Mouse (Mus musculus): Measurements from ENCODE around the gene Dnah10.
"Not testable (repeated sequence)": the region's sequence is repeated elsewhere in the genome, so short reads cannot be mapped to it uniquely, and the experiment has no call there.

The Dnah10 gene

GRCm38 (mm10) chr5:124724997-124725396, at the start of gene Dnah10:
TSS of gene Dnah10 (plus strand) at chr5:124725085.
- DNase-seq: peak; percentile 42

- no peak for DNase-seq
Observed at GRCm38 (mm10) chr5:124713741-124714140, 11.1 kb upstream of the Dnah10 start.

GRCm38 (mm10) chr5:124715135-124715534, 9.8 kb upstream of the Dnah10 start:
- DNase-seq: no peak

- DNase-seq: no peak
Observed at GRCm38 (mm10) chr5:124717969-124718368, 6.9 kb upstream of the Dnah10 start.

- DNase-seq: no peak
Observed at GRCm38 (mm10) chr5:124718396-124718795, 6.5 kb upstream of the Dnah10 start.

- no peak for DNase-seq
Observed at GRCm38 (mm10) chr5:124723125-124723524, 1.8 kb upstream of the Dnah10 start.

GRCm38 (mm10) chr5:124729662-124730206, 4.8 kb downstream of the Dnah10 start:
- DNase-seq: no peak

GRCm38 (mm10) chr5:124733961-124734360, 9.1 kb downstream of the Dnah10 start:
- no peak for DNase-seq

- no peak for DNase-seq
Observed at GRCm38 (mm10) chr5:124741898-124742599, 17.2 kb downstream of the Dnah10 start.

GRCm38 (mm10) chr5:124743841-124744240, 19.0 kb downstream of the Dnah10 start:
- DNase-seq: no peak

GRCm38 (mm10) chr5:124746220-124746619, 21.3 kb downstream of the Dnah10 start:
- no peak for DNase-seq

GRCm38 (mm10) chr5:124748296-124748695, 23.4 kb downstream of the Dnah10 start:
- no peak for DNase-seq

- no peak for DNase-seq
Observed at GRCm38 (mm10) chr5:124751656-124752055, 26.8 kb downstream of the Dnah10 start.

- no peak for DNase-seq
Observed at GRCm38 (mm10) chr5:124761011-124761410, 36.1 kb downstream of the Dnah10 start.

- DNase-seq: no peak
Observed at GRCm38 (mm10) chr5:124761787-124762186, 36.9 kb downstream of the Dnah10 start.

- no peak for DNase-seq
Observed at GRCm38 (mm10) chr5:124774552-124774951, 49.7 kb downstream of the Dnah10 start.

- not testable (repeated sequence) for DNase-seq
Observed at GRCm38 (mm10) chr5:124776289-124776688, 51.4 kb downstream of the Dnah10 start.

- DNase-seq: peak; percentile 69
Observed at GRCm38 (mm10) chr5:124777178-124777709, 52.4 kb downstream of the Dnah10 start.

- DNase-seq: no peak
Observed at GRCm38 (mm10) chr5:124779926-124780325, 55.0 kb downstream of the Dnah10 start.

GRCm38 (mm10) chr5:124781696-124782095, 56.8 kb downstream of the Dnah10 start:
- DNase-seq: no peak

GRCm38 (mm10) chr5:124785650-124786049, 60.8 kb downstream of the Dnah10 start:
- no peak for DNase-seq

GRCm38 (mm10) chr5:124792112-124792511, 67.2 kb downstream of the Dnah10 start:
- no peak for DNase-seq

GRCm38 (mm10) chr5:124809708-124810366, 85.0 kb downstream of the Dnah10 start:
- DNase-seq: no peak

GRCm38 (mm10) chr5:124812466-124812865, 87.6 kb downstream of the Dnah10 start:
- no peak for DNase-seq
